In genomic region chr11:44510371-44510770, GRCm38 (mm10) we compare ENCODE assay signal across 30 mouse cellular contexts. TPM values are rescaled to one million over a fixed set of nuclear protein-coding genes. Genes with fewer than 3 reads are reported as not detected.
A peak's percentile ranks its signal among the peaks of the same experiment; 100 is the strongest.
DNase-seq lines count a peak whose midpoint lies in the region; ATAC-seq and TF ChIP-seq lines count a peak whose summit lies in the region.
"Had no signal": no experiment of that assay in that cellular context is flagged by ENCODE, and none has a peak within 500 bp of the region (broad histone marks: within the 10 kb centered on the region; RNA-seq: fewer than 3 reads in every experiment).

No protein-coding gene starts in this region.

- 89% methylated on average over 7 of the region's 7 CpGs for WGBS in heart, adult 2 months
- 56% methylated on average over 7 of the region's 7 CpGs for WGBS in liver, embryonic 15.5 days (ENCODE audit: insufficient replicate concordance)
- 84% methylated on average over 7 of the region's 7 CpGs for WGBS in hindbrain, postnatal 0 days

- H3K27ac ChIP-seq in heart, adult 2 months, result no peak overlapping the region
- H3K27ac ChIP-seq in liver, embryonic 15.5 days (replicated peaks), result peak overlapping the region; percentile 99
- H3K27ac ChIP-seq in hindbrain, postnatal 0 days, result no peak overlapping the region
- H3K27ac ChIP-seq: embryonic facial prominence, embryonic 10.5 days; embryonic facial prominence, embryonic 15.5 days; forebrain, embryonic 15.5 days; hindbrain, embryonic 10.5 days; hindbrain, embryonic 15.5 days; left cerebral cortex, adult 2 months; limb, embryonic 12.5 days; midbrain, embryonic 13.5 days; neural tube, embryonic 15.5 days had no signal

- H3K9ac ChIP-seq in heart, adult 2 months (ENCODE audit: low read depth, low read length), result no peak overlapping the region
- 0 out of 2 replicates have a peak overlapping the region, but pooled peaks have one; percentile 40 for H3K9ac ChIP-seq in liver, embryonic 15.5 days
- H3K9ac ChIP-seq in hindbrain, postnatal 0 days (replicated peaks; ENCODE audit: low read length), result no peak overlapping the region
- H3K9ac ChIP-seq: embryonic facial prominence, embryonic 15.5 days; forebrain, embryonic 15.5 days; hindbrain, embryonic 15.5 days; limb, embryonic 12.5 days; midbrain, embryonic 13.5 days; neural tube, embryonic 15.5 days had no signal

- intact Hi-C loops in heart, adult 2 months (cut with DNase I), result no loop called here

- no peak for TF ChIP-seq EP300 in heart, adult 2 months (IDR thresholded peaks at IDR 0.05; ENCODE audit: insufficient read depth, low read depth, low read length)

- H3K4me2 ChIP-seq in liver, embryonic 15.5 days, result peak overlapping the region; percentile 61
- no peak overlapping the region for H3K4me2 ChIP-seq in hindbrain, postnatal 0 days (ENCODE audit: low read depth, low read length)
- H3K4me2 ChIP-seq: embryonic facial prominence, embryonic 15.5 days; forebrain, embryonic 15.5 days; hindbrain, embryonic 15.5 days; limb, embryonic 12.5 days; midbrain, embryonic 13.5 days; neural tube, embryonic 15.5 days had no signal

- no peaks in the 10 kb centered on the region for H3K9me3 ChIP-seq in liver, embryonic 15.5 days (replicated peaks)
- no peaks in the 10 kb centered on the region for H3K9me3 ChIP-seq in hindbrain, postnatal 0 days (ENCODE audit: low read length)
- H3K9me3 ChIP-seq: embryonic facial prominence, embryonic 10.5 days; embryonic facial prominence, embryonic 15.5 days; forebrain, embryonic 15.5 days; hindbrain, embryonic 10.5 days; hindbrain, embryonic 15.5 days; limb, embryonic 12.5 days; midbrain, embryonic 13.5 days; neural tube, embryonic 15.5 days had no signal

- ATAC-seq in liver, embryonic 15.5 days (ENCODE audit: insufficient read depth), result no peak
- ATAC-seq in hindbrain, postnatal 0 days, result no peak
- ATAC-seq: forebrain, embryonic 15.5 days; lung, postnatal 0 days; midbrain, embryonic 13.5 days had no signal

- no peaks in the 10 kb centered on the region for H3K4me1 ChIP-seq in heart, adult 2 months (ENCODE audit: control insufficient read depth, insufficient read depth, low read length)
- H3K4me1 ChIP-seq in liver, embryonic 15.5 days (replicated peaks), result peaks cover 79% of the 10 kb centered on the region
- H3K4me1 ChIP-seq in hindbrain, postnatal 0 days (ENCODE audit: insufficient read depth, low read length), result no peaks in the 10 kb centered on the region
- H3K4me1 ChIP-seq: embryonic facial prominence, embryonic 15.5 days; forebrain, embryonic 15.5 days; hindbrain, embryonic 10.5 days; hindbrain, embryonic 15.5 days; limb, embryonic 12.5 days; megakaryocyte, embryonic 14.5 days; midbrain, embryonic 13.5 days; neural tube, embryonic 15.5 days had no signal

- no peak for TF ChIP-seq POLR2A in heart, adult 2 months (IDR thresholded peaks at IDR 0.05; ENCODE audit: insufficient read depth, low read depth, low read length)

- no peak for TF ChIP-seq CTCF in heart, adult 2 months (IDR thresholded peaks at IDR 0.05)
- TF ChIP-seq CTCF in hindbrain, postnatal 0 days (IDR thresholded peaks at IDR 0.05; ENCODE audit: low read depth), result no peak

- no peaks in the 10 kb centered on the region for H3K27me3 ChIP-seq in heart, adult 2 months (ENCODE audit: control insufficient read depth, insufficient read depth, low read length)
- no peaks in the 10 kb centered on the region for H3K27me3 ChIP-seq in liver, embryonic 15.5 days
- H3K27me3 ChIP-seq in hindbrain, postnatal 0 days (ENCODE audit: insufficient read depth, low read length), result no peaks in the 10 kb centered on the region
- H3K27me3 ChIP-seq: embryonic facial prominence, embryonic 15.5 days; forebrain, embryonic 15.5 days; hindbrain, embryonic 15.5 days; limb, embryonic 12.5 days; megakaryocyte, embryonic 14.5 days; midbrain, embryonic 13.5 days; neural tube, embryonic 15.5 days had no signal

- peak; percentile 44 for DNase-seq in heart, adult 11 months
- DNase-seq in heart, adult 2 months, result no peak
- DNase-seq in A20 (ENCODE audit: low read depth, low spot score), result peak; percentile 27
- DNase-seq in layer of hippocampus, adult 9-11 months, result peak; percentile 71
- DNase-seq in hindbrain, postnatal 0 days (ENCODE audit: low spot score), result no peak
- no peak for DNase-seq in cerebellum, adult 8-10 months
- DNase-seq: adrenal gland, adult 2 months; adrenal gland, postnatal 36 days; cerebellum, adult 2 months; cerebellum, postnatal 25 days; heart, postnatal 14 days; kidney, adult 2 months; kidney, postnatal 36 days; lung, adult 18-20 months; lung, postnatal 4 days; retina, postnatal 1 day; right cerebral cortex, postnatal 14 days; thymus, postnatal 4 days had no signal

- no peaks in the 10 kb centered on the region for H3K36me3 ChIP-seq in heart, adult 2 months (ENCODE audit: control insufficient read depth, insufficient read depth, low read length)
- no peaks in the 10 kb centered on the region for H3K36me3 ChIP-seq in liver, embryonic 15.5 days (replicated peaks)
- no peaks in the 10 kb centered on the region for H3K36me3 ChIP-seq in hindbrain, postnatal 0 days (ENCODE audit: insufficient read depth, low read length)
- H3K36me3 ChIP-seq: embryonic facial prominence, embryonic 10.5 days; embryonic facial prominence, embryonic 15.5 days; forebrain, embryonic 15.5 days; hindbrain, embryonic 10.5 days; hindbrain, embryonic 15.5 days; limb, embryonic 12.5 days; midbrain, embryonic 13.5 days; neural tube, embryonic 15.5 days had no signal

- H3K4me3 ChIP-seq in heart, adult 2 months, result no peak overlapping the region
- peak overlapping the region; percentile 38; the same call in 1 of the 2 replicates for H3K4me3 ChIP-seq in liver, embryonic 15.5 days (replicated peaks)
- no peak overlapping the region for H3K4me3 ChIP-seq in hindbrain, postnatal 0 days (ENCODE audit: low read length)
- H3K4me3 ChIP-seq: embryonic facial prominence, embryonic 10.5 days; embryonic facial prominence, embryonic 15.5 days; forebrain, embryonic 15.5 days; hindbrain, embryonic 10.5 days; hindbrain, embryonic 15.5 days; left cerebral cortex, adult 2 months; limb, embryonic 12.5 days; megakaryocyte, embryonic 14.5 days; midbrain, embryonic 13.5 days; neural tube, embryonic 15.5 days had no signal

- H3K79me2 ChIP-seq in heart, adult 2 months (replicated peaks; ENCODE audit: control insufficient read depth, insufficient read depth, low read length), result no peaks in the 10 kb centered on the region

RNA-seq across cellular contexts. Expression of gene Rnf145, which starts 8.4 kb away (rescaled TPM):
- total RNA-seq in heart, adult 2 months (2021), result 10 to 100 TPM; 11.6 to 13.3 TPM
- polyA plus RNA-seq in heart, adult 2 months (2012; rRNA removed), result 14.0 and 29.0 TPM in 2 replicates
- polyA plus RNA-seq in liver, embryonic 15.5 days (2015; fragmentation: Nextera tagmentation; extraction: Ambion mirVana), result 53.5 and 59.8 TPM in 2 replicates
- total RNA-seq in hindbrain, postnatal 0 days (2014; rRNA removed), result 108 and 122 TPM in 2 replicates
- polyA plus RNA-seq in hindbrain, postnatal 0 days (2015; fragmentation: Nextera tagmentation; extraction: Ambion mirVana), result 91.8 and 92.9 TPM in 2 replicates

RNA-seq across cellular contexts. Expression of gene Ublcp1, which starts 40.1 kb away (rescaled TPM):
- total RNA-seq in heart, adult 2 months (2021), result 10 to 100 TPM; 40.3 to 41.3 TPM
- 13.8 and 30.1 TPM in 2 replicates for polyA plus RNA-seq in heart, adult 2 months (2012; rRNA removed)
- 42.5 and 42.9 TPM in 2 replicates for polyA plus RNA-seq in liver, embryonic 15.5 days (2015; fragmentation: Nextera tagmentation; extraction: Ambion mirVana)
- total RNA-seq in hindbrain, postnatal 0 days (2014; rRNA removed), result 19.9 and 23.6 TPM in 2 replicates
- polyA plus RNA-seq in hindbrain, postnatal 0 days (2015; fragmentation: Nextera tagmentation; extraction: Ambion mirVana), result 48.8 and 50.4 TPM in 2 replicates

Comparison
In these comparisons a context has a peak if more than half of its experiments do, and no peak if none do; other contexts are left out.
1. DNase-seq: peak in heart, adult 11 months (single experiment), A20 (single experiment) and layer of hippocampus, adult 9-11 months (single experiment); none in heart, adult 2 months (0 of 2), hindbrain, postnatal 0 days (single experiment) and cerebellum, adult 8-10 months (single experiment).